Mouse (Mus musculus) WW6 (cell line): ENCODE measurements around the gene Plin4.
A peak's percentile ranks its signal among the peaks of the same experiment; 100 is the strongest.
"Not testable (repeated sequence)": the region's sequence is repeated elsewhere in the genome, so short reads cannot be mapped to it uniquely, and the experiment has no call there.

Source experiments
- DNase-seq: peaks from one replicate; pipeline ENCODE4 v3.0.0-alpha.2; 2013; ENCODE audit warnings: low read depth, low spot score

Gene Plin4

GRCm38 (mm10) chr17:56102927-56103326, 6.7 kb downstream of the Plin4 start:
- no peak for DNase-seq

DNA sequence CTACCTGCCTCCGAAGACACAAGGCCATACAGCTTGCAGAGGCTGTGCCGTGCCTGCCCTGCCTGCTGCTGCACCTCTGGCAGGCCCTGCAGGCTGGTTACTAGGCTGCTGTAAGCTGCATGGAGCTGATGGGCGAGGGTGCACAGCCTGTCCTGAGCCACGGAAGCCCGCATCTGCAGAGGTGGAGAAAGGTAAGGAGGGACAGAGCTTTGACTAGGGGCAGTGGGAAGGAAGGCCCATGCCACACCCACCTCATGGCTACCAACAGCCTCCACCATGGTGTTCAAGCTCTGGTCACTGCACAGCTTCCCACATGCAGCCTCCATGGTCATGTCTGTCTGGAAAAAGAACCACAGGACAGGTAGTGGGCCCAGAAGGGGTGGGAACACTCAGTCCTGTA, 7.4 kb downstream of the Plin4 start:
- DNase-seq = no peak

- DNase-seq = no peak
These were observed 8.8 kb downstream of the Plin4 start for GRCm38 (mm10) chr17:56100811-56101210.

- DNase-seq = no peak
These were observed 10.7 kb downstream of the Plin4 start for GRCm38 (mm10) chr17:56098711-56099572.

DNA sequence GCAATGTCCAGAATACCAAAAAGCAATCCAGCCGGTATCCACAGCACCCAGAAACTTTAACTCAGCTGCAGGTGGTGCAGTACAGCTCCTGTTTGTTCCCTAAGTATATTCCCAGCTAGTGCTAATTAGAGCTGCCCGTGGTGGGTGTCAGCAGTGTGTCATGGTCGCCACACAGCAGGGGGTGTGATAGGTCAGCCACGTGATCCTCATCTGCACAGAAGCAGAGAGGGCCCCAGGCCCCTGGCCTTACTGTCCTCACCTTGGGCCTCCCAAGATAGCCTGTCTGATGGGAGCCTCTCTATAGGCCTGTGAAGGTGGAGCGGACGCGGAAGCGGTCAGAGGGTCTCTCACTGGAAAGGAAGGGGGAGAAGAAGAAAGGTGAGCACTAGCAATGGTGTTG, 11.4 kb downstream of the Plin4 start:
- DNase-seq = no peak

GRCm38 (mm10) chr17:56096883-56097282, 12.7 kb downstream of the Plin4 start:
- no peak for DNase-seq

DNA sequence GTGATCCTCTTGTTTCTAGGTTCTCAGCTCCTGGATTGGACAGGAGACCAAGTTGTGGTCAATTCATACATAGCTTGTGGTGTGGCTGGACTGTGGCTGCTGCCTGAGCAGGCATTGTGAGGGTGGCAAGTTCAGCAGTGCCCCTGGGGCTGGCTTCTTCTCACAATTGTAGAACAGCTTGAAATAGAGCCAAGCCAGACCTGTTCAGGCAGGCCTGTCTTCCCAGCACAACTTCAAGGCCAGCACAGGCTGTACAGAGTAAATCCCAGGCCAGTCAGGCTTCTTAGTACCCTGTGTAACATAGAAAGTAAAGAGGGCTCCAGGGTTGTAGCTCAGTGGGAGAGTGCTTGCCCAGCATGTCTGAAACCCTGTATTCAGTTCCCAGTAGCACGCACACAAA, 16.8 kb downstream of the Plin4 start:
- no peak for DNase-seq

DNA sequence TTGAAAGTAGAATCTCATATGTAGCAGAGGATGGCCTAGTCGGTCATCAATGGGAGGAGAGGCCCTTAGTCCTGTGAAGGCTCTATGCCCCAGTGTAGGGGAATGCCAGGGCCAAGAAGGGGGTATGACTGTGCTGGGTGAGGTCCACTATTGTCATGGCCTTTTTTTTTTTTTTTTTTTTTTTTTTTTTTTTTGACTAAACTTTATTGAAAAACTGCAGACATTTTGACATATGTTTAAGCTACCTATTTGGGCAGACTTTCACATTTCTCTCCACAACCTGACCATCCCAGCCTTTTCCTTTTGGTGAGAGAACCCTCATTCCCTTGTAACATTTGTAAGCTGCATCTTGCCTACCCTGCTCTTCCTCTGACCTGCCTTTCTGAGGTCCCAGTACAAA, 17.3 kb downstream of the Plin4 start:
- DNase-seq = no peak

GRCm38 (mm10) chr17:56080781-56081585, 28.6 kb downstream of the Plin4 start:
- DNase-seq = peak; percentile 71

DNA sequence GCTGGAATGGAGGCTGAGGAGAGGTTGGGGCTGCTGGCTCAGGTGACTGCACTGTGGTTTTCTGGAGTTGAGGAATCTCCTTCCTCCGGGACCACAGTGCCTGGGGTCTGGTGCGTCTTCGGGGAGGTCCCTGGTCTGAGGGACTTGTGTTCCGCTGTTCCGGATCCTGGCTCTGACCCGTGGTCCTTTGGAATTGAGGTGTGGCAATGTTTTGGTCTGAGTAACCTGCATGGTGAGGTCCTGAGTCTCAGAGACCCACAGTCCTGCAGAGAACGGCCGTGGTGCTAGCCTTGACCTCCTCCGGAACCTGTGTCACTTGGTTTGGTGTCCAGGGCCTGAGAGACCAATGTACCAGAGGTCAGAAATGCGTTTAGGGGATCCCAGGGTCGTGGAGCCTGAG, 29.7 kb downstream of the Plin4 start:
- DNase-seq = no peak

GRCm38 (mm10) chr17:56078880-56079795, 30.5 kb downstream of the Plin4 start, which contains the start of gene Hdgfl2:
TSS of gene Hdgfl2 (plus strand) at chr17:56079634.
- peak; percentile 99 for DNase-seq

- DNase-seq = not testable (repeated sequence)
These were observed 31.2 kb downstream of the Plin4 start for GRCm38 (mm10) chr17:56078361-56078760.

- DNase-seq = no peak
These were observed 32.1 kb downstream of the Plin4 start for GRCm38 (mm10) chr17:56077523-56077922.

DNA sequence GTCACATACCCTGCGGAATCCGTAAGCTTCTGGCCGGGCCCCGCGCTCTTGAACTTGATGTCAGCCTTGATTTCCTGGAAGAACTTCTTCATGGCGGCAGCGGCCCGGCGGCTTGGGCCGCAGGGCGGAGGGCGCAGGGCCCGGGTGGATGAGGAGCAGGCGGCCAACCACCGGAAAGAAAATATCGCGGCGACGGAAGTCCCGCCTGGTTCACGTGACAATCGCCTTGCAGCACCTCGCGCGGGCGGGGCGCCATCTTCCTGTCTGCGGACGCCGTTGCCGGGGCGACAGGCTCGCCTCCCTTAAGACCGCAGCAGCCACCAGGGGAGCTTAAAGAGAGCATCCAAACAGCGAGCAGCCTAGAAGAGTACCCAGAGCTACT, 34.8 kb downstream of the Plin4 start, which contains the start of gene Ubxn6:
Ubxn6 (minus strand) TSS at position 202 of the 382 bp plus-strand sequence.
- DNase-seq = peak; percentile 92

GRCm38 (mm10) chr17:56074097-56074826, 35.3 kb downstream of the Plin4 start:
- DNase-seq = peak; percentile 82

DNA sequence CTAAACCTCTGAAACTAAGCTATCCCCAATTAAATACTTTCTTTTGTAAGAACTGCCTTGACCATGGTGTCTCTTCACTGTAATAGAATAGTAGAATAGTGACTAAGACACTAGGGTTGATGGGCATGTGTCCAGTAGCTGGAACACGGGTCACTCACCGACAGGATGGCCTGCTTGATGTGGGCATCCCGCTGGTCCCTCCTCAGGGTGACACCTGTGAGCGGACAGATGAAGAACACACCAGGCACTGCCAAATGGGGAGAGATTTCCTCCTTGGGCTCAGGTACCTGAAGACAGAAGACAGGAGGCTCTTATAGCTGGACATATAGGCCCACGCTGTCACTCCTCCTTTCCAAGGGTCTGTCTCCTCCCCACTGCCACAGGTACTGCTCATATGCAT, 37.4 kb downstream of the Plin4 start:
- no peak for DNase-seq

- no peak for DNase-seq
These were observed 38.5 kb downstream of the Plin4 start for GRCm38 (mm10) chr17:56071126-56071525.

DNA sequence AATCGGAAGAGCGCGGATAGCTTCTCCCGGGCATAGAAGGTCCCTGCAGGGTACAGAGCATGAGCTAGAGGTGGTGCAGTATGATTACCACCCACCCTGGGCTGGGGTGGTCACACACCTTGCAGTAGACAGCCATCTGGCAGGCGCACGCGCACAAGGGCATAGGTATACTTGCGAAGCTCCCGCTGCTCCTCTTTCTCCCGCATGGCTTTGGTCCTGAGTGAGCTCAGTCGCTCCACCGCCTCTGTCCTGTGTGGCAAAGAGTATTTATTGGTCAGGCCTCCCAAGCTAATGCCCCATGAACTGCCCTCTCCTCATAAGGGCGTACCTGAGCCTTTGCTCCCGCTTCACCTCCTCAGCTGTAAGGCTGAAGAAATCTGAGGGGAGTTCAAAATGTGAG, 40.5 kb downstream of the Plin4 start:
- DNase-seq = no peak

DNA sequence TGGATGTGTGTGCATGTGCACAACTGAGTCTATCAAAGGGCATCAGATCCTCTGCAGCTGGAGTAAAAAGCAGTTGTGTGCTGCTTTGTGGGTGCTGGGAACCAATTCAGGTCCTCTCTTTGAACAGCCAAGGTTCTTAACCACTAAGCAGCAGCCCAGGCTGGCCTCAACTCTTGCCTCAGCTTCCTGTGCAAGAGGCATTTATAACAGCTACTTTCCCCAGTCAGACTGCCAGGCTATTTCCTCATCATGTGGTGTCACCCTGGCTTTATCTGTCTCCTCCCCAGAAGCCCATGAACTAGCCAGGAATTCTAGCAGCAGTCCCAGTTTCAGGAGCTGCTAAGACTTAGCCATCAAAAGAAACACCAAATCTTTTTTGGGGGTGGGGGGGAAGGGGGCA, 43.2 kb downstream of the Plin4 start:
- DNase-seq = no peak

DNA sequence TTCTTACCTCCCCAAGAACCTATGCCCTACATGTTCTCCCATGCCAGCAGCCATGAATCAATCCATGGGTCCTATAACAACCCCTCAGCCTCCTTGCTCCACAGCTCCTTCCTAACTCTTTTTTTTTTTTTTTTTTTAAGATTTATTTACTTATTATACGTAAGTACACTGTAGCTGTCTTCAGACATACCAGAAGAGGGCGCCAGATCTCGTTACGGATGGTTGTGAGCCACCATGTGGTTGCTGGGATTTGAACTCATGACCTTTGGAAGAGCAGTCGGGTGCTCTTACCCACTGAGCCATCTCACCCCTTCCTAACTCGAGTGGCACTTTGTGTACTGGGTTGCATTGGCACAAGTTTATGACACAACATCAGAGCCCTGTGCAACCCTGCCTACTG, 43.9 kb downstream of the Plin4 start:
- DNase-seq = not testable (repeated sequence)

- no peak for DNase-seq
These were observed 47.5 kb downstream of the Plin4 start for GRCm38 (mm10) chr17:56062081-56062480.
